Mouse (Mus musculus) liver, postnatal 0 days (tissue): ENCODE results near the gene Pcdh7.

ENCODE experiments used
- CTCF ChIP-seq: sonication (generic); IDR thresholded peaks from 2 replicates; pipeline ENCODE4 v1.5.1; 2016; ENCODE audit warnings: antibody characterized with exemption, low read depth
- EP300 ChIP-seq: IDR thresholded peaks from 2 replicates; pipeline ENCODE4 v1.6.1; 2016; ENCODE audit warnings: antibody characterized with exemption, low read depth, mild to moderate bottlenecking

- TF ChIP-seq CTCF (no peak), EP300 (no peak)
Measured at GRCm38 (mm10) chr5:57718876-57719593, 1.3 kb downstream of the Pcdh7 start.
